Mouse (Mus musculus): Measurements from ENCODE around the gene Mbnl3. TPM values are rescaled to one million over a fixed set of nuclear protein-coding genes. Genes with fewer than 3 reads are reported as not detected.

The Mbnl3 gene
- total and polyA plus RNA-seq, 3 experiments, result 6.6 to 14.4 (median 11.8) TPM

DNA sequence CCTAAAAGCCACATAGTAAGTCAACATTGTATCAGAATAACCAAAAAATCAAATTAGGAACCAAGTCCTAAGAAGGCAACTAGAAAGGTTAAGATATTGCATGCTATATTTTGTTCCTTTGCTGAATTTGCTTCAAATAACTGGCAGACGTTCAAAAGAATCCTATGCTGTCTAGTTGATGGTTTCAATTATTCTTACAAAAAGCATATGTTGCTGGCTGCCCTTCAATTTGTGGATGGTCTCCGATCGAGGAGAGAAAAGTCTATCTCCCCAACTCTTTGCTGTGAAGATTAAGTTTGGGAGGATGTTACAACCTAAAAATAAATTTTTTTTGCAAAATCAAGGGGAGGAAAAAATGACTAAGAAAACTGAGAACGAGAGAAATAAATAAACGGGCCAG is 41.6 kb downstream of the Mbnl3 start:
- dilution Hi-C loops (cut with MboI; ENCODE audit: extremely low pct_ligation_motif_present, extremely low pct_unique_long_range_greater_than_20kb, low sequenced_read_pairs) (no loop called here), in situ Hi-C loops (cut with MboI; ENCODE audit: low pct_ligation_motif_present, low pct_unique_long_range_greater_than_20kb, low sequenced_read_pairs) (no loop called here)
- TF ChIP-seq MAX (IDR thresholded peaks at IDR 0.05; ENCODE audit: low read length), result no peak
- TF ChIP-seq ELF1 (IDR thresholded peaks at IDR 0.05; ENCODE audit: low read depth, low read length), result no peak
- no peak for TF ChIP-seq CHD2 (IDR thresholded peaks at IDR 0.05; ENCODE audit: low read length)
- TF ChIP-seq MEF2A (IDR thresholded peaks at IDR 0.05; ENCODE audit: borderline replicate concordance, low read depth, low read length), result no peak
- no peak for TF ChIP-seq USF2 (conservative IDR thresholded peaks at IDR 0.05; ENCODE audit: low read depth, low read length)
- no peak for TF ChIP-seq MAFK (IDR thresholded peaks at IDR 0.05; ENCODE audit: insufficient replicate concordance, low read length)
- TF ChIP-seq USF1 (IDR thresholded peaks at IDR 0.05; ENCODE audit: low read depth, low read length), result no peak
- Histone ChIP-seq H3K4me2 (ENCODE audit: insufficient read depth, low read depth, poor library complexity, severe bottlenecking) (no peak overlapping the region), H3K4me1 (ENCODE audit: control insufficient read depth in 1 of 2, insufficient read depth in 2 of 2) (no peaks in the 10 kb centered on the region), H3K79me2 (replicated peaks; ENCODE audit: control insufficient read depth, extremely low read depth, insufficient read depth, poor library complexity, severe bottlenecking) (no peaks in the 10 kb centered on the region), H3K4me3 (replicated peaks in 1 of 3; ENCODE audit: low read depth in 2 of 3, low read length in 2 of 3, poor library complexity in 1 of 3) (no peak overlapping the region), H3K27me3 (replicated peaks) (no peaks in the 10 kb centered on the region), H3K9ac (ENCODE audit: insufficient read depth, low read depth) (no peak overlapping the region), H3K36me3 (replicated peaks in 1 of 2; ENCODE audit: control insufficient read depth in 1 of 2, insufficient read depth in 1 of 2, low read length in 1 of 2) (no peaks in the 10 kb centered on the region), H3K27ac (ENCODE audit: insufficient read depth, low read depth) (no peak overlapping the region), H3K9me3 (replicated peaks; ENCODE audit: low read length) (no peaks in the 10 kb centered on the region)
- no peak for DNase-seq (ENCODE audit: extremely low read depth)

DNA sequence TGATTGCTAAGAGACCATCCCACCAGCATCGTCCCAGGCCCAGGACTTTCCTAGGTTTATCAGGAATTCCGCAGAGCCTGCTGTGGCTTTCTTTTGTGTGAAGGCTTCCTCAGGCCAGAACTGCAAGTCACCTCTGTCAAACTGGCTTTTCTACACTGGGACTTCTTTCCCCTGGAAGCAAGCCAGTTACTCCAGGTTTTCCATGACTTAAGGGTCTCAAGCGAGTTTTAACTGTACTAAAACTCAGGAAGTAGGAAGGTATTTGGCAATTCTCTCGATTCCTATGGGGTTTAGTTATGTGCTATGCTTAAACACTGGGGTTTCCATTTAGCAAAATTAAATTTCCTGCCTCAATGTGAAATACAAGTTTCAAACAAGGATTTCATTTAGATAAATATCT is 57.9 kb downstream of the Mbnl3 start:
- DNase-seq (ENCODE audit: extremely low read depth), result no peak
- H3K79me2 ChIP-seq (replicated peaks; ENCODE audit: control insufficient read depth, extremely low read depth, insufficient read depth, poor library complexity, severe bottlenecking), result no peaks in the 10 kb centered on the region
- TF ChIP-seq USF1 (IDR thresholded peaks at IDR 0.05; ENCODE audit: low read depth, low read length) (no peak), MAZ (IDR thresholded peaks at IDR 0.05; ENCODE audit: low read depth, low read length) (no peak), GABPA (IDR thresholded peaks at IDR 0.05; ENCODE audit: insufficient replicate concordance, low read depth, low read length) (no peak), SMC3 (IDR thresholded peaks at IDR 0.05; ENCODE audit: low read depth, low read length) (no peak), CHD2 (IDR thresholded peaks at IDR 0.05; ENCODE audit: low read length) (no peak), E2F4 (IDR thresholded peaks at IDR 0.05; ENCODE audit: insufficient replicate concordance, low read depth, low read length) (no peak), ETS1 (conservative IDR thresholded peaks at IDR 0.05; ENCODE audit: low read depth, low read length) (no peak), MAFK (IDR thresholded peaks at IDR 0.05; ENCODE audit: insufficient replicate concordance, low read length) (no peak)
- no peak overlapping the region for H3K4me2 ChIP-seq (ENCODE audit: insufficient read depth, low read depth, poor library complexity, severe bottlenecking)
- in situ Hi-C loops (cut with MboI; ENCODE audit: low pct_ligation_motif_present, low pct_unique_long_range_greater_than_20kb, low sequenced_read_pairs), result no loop called here
- H3K27ac ChIP-seq (ENCODE audit: insufficient read depth, low read depth), result no peak overlapping the region
- no peaks in the 10 kb centered on the region for H3K36me3 ChIP-seq (replicated peaks in 1 of 2; ENCODE audit: control insufficient read depth in 1 of 2, insufficient read depth in 1 of 2, low read length in 1 of 2)
- H3K4me3 ChIP-seq (replicated peaks in 1 of 3; ENCODE audit: low read depth in 2 of 3, low read length in 2 of 3, poor library complexity in 1 of 3), result no peak overlapping the region
- no peaks in the 10 kb centered on the region for H3K4me1 ChIP-seq (ENCODE audit: control insufficient read depth in 1 of 2, insufficient read depth in 2 of 2)
- dilution Hi-C loops (cut with MboI; ENCODE audit: extremely low pct_ligation_motif_present, extremely low pct_unique_long_range_greater_than_20kb, low sequenced_read_pairs), result no loop called here
- H3K9me3 ChIP-seq (replicated peaks; ENCODE audit: low read length), result no peaks in the 10 kb centered on the region
- no peaks in the 10 kb centered on the region for H3K27me3 ChIP-seq (replicated peaks)
- H3K9ac ChIP-seq (ENCODE audit: insufficient read depth, low read depth), result no peak overlapping the region

DNA sequence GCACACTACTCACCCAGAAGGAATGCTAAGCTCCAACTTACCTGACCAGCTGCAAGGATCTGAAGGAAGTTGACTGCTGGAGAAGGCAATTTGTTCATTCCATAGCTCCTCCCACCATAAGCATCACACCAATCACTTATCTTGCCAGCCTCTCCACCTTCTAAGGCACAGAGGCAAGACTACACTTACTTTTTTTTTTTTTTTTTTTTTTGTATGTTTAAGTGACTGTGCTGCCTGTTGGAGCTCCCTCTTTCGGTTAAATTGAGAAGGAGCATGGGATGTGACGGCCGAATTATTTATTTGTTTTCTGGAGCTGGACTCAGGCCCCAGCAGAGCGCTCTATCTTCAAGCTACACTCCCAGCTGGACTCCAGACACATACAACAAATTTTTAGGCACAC is 60.0 kb downstream of the Mbnl3 start:
- Histone ChIP-seq H3K9me3 (replicated peaks; ENCODE audit: low read length) (no peaks in the 10 kb centered on the region), H3K27ac (ENCODE audit: insufficient read depth, low read depth) (no peak overlapping the region), H3K36me3 (replicated peaks in 1 of 2; ENCODE audit: control insufficient read depth in 1 of 2, insufficient read depth in 1 of 2, low read length in 1 of 2) (no peaks in the 10 kb centered on the region), H3K9ac (ENCODE audit: insufficient read depth, low read depth) (no peak overlapping the region), H3K27me3 (replicated peaks) (no peaks in the 10 kb centered on the region), H3K4me1 (ENCODE audit: control insufficient read depth in 1 of 2, insufficient read depth in 2 of 2) (no peaks in the 10 kb centered on the region), H3K4me3 (replicated peaks in 1 of 3; ENCODE audit: low read depth in 2 of 3, low read length in 2 of 3, poor library complexity in 1 of 3) (no peak overlapping the region), H3K4me2 (ENCODE audit: insufficient read depth, low read depth, poor library complexity, severe bottlenecking) (no peak overlapping the region), H3K79me2 (replicated peaks; ENCODE audit: control insufficient read depth, extremely low read depth, insufficient read depth, poor library complexity, severe bottlenecking) (no peaks in the 10 kb centered on the region)
- TF ChIP-seq PAX5 (IDR thresholded peaks at IDR 0.05; ENCODE audit: low read length) (no peak), BHLHE40 (IDR thresholded peaks at IDR 0.05; ENCODE audit: low read depth, low read length) (no peak), CTCF (conservative IDR thresholded peaks at IDR 0.05 in 1 of 2, IDR thresholded peaks at IDR 0.05 in 1 of 2; ENCODE audit: low read depth in 2 of 2, low read length in 2 of 2) (peak in 1 of 2 experiments; percentile 17; a peak in 2 of 4 replicates), MXI1 (IDR thresholded peaks at IDR 0.05; ENCODE audit: low read depth, low read length) (no peak), ZNF384 (IDR thresholded peaks at IDR 0.05; ENCODE audit: low read depth, low read length) (peak; percentile 84), NRF1 (IDR thresholded peaks at IDR 0.05; ENCODE audit: low read depth, low read length) (no peak)
- DNase-seq (ENCODE audit: extremely low read depth), result peak; percentile 5
- in situ Hi-C loops (cut with MboI; ENCODE audit: low pct_ligation_motif_present, low pct_unique_long_range_greater_than_20kb, low sequenced_read_pairs), result no loop called here
- dilution Hi-C loops (cut with MboI; ENCODE audit: extremely low pct_ligation_motif_present, extremely low pct_unique_long_range_greater_than_20kb, low sequenced_read_pairs), result no loop called here

Data from CH12.LX (cell line).